Mouse (Mus musculus) MEL (cell line): ENCODE measurements at regions not wholly inside any gene's neighbourhood (a gene's known extent, or its start where the extent isn't known, plus 50 kb on each side); places are given as distances from the start of the nearest gene placed in this dataset.

Source experiments
- CHD1 ChIP-seq: IDR thresholded peaks from 2 replicates; pipeline ENCODE4 v1.6.1; 2012; ENCODE audit warnings: low read depth, mild to moderate bottlenecking, inconsistent platforms, low read length, improper control_type of control experiment
- CTCF ChIP-seq, 3 experiments: IDR thresholded peaks in 2 of 3; conservative IDR thresholded peaks in 1 of 3; 2 replicates each; pipeline ENCODE4 v1.5.1; 2011 to 2012; ENCODE audit warnings: low read length in 3 of 3, low read depth in 2 of 3, mild to moderate bottlenecking in 2 of 3, improper control_type of control experiment in 1 of 3, inconsistent platforms in 1 of 3, mixed read lengths in 1 of 3, moderate library complexity in 1 of 3; ENCODE audit not compliant: control insufficient read depth in 1 of 3, insufficient read depth in 1 of 3, poor library complexity in 1 of 3, severe bottlenecking in 1 of 3
- E2F4 ChIP-seq: IDR thresholded peaks from 2 replicates; pipeline ENCODE4 v1.6.1; 2011; ENCODE audit warnings: low read depth, low read length, improper control_type of control experiment, borderline replicate concordance
- ETS1 ChIP-seq: IDR thresholded peaks from 2 replicates; pipeline ENCODE4 v1.6.1; 2012; ENCODE audit warnings: low read depth, mild to moderate bottlenecking, inconsistent platforms, low read length, improper control_type of control experiment, moderate library complexity
- GABPA ChIP-seq: IDR thresholded peaks from 2 replicates; pipeline ENCODE4 v1.6.1; 2012; ENCODE audit warnings: low read depth, mild to moderate bottlenecking, inconsistent platforms, low read length, improper control_type of control experiment, moderate library complexity
- MAX ChIP-seq: IDR thresholded peaks from 2 replicates; pipeline ENCODE4 v1.6.1; 2011; ENCODE audit warnings: low read length, improper control_type of control experiment
- POLR2A ChIP-seq, 2 experiments: IDR thresholded peaks; 2 replicates each; pipeline ENCODE4 v1.6.1; 2011 to 2012; ENCODE audit warnings: low read length in 2 of 2, mild to moderate bottlenecking in 2 of 2, control low read depth in 1 of 2, improper control_type of control experiment in 1 of 2, low read depth in 1 of 2, moderate library complexity in 1 of 2; ENCODE audit not compliant: control insufficient read depth in 1 of 2, insufficient read depth in 1 of 2, poor library complexity in 1 of 2

DNA sequence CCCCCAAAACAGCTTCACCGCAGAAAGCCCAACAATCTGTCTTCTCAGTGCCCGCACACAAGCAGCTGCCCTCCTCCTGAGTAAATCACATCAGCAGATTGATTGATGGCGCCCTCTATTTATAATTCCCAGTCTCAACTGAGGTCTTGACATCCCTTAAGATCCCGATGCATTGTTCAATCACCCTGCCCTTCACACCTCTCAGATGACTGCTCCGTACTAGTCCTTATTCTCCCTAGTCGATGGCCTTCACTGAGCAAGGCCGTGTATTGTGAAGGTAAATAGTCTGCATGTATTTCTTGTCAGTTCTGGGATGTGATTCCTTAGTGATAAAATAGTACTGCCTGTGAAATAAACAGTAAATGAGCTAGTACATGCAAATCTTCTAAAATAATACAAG, 114.7 kb upstream of the Nwd2 start:
- no peak for TF ChIP-seq GABPA
- TF ChIP-seq CTCF (IDR thresholded peaks at IDR 0.05 in 2 of 3, conservative IDR thresholded peaks at IDR 0.05 in 1 of 3; ENCODE audit: control insufficient read depth in 1 of 3, insufficient read depth in 1 of 3, low read depth in 2 of 3, low read length in 3 of 3, poor library complexity in 1 of 3, severe bottlenecking in 1 of 3): no peak
- TF ChIP-seq CHD1: no peak
- no peak for TF ChIP-seq ETS1
- no peak for TF ChIP-seq E2F4
- no peak for TF ChIP-seq POLR2A (IDR thresholded peaks at IDR 0.05; ENCODE audit: control insufficient read depth in 1 of 2, insufficient read depth in 1 of 2, low read depth in 1 of 2, low read length in 2 of 2, poor library complexity in 1 of 2)
- TF ChIP-seq MAX: no peak
